Mouse (Mus musculus) adrenal gland, adult (tissue): ENCODE results near the gene Il3.

Experiments used
- DNase-seq, 2 experiments: peaks; one replicate each; pipeline ENCODE4 v3.0.0; 2022 to 2023; ENCODE audit warnings: low spot score in 1 of 2; ENCODE audit not compliant: inconsistent age in 2 of 2

The Il3 gene

DNA sequence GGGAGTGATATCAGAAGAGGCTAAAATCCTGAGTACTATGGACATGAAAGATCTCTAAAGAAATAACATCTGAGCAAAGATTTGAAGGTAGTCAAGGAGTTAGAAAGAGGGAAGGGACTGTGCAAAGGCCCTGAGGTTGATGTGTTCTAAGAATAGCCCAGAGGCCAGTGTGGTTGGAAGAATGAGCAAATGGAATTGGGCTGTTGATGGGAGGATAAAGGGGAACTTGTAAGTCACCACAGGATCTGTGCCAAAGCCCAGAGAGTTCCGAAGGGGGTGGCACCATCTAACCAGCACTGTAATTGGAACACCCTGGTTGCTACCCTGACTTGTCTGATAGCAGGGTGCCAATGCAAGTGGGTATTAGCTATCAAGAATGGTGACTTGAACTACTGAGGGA lies 47.9 kb downstream of the Il3 start:
- DNase-seq: no peak

DNA sequence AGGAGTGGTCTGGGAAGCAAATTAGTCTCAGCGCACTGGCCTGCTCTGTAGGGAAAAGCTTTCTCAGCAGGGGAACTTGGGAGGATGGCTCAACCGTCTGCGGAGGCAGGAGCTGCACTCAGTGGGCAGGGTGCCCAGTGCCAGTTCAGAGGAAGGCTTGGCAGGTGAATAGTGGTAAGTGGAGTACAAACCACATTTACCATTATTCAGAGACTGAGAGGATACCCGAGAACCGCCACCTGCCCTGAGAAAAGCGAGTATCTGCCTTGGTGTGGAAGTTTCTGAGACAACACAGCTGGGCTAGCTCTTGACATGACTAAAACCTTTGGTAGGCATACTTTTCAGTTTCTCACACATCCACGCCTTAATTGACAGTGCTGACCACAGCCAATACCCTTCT lies 49.7 kb downstream of the Il3 start:
- peak in 1 of 2 experiments; percentile 33 for DNase-seq

DNA sequence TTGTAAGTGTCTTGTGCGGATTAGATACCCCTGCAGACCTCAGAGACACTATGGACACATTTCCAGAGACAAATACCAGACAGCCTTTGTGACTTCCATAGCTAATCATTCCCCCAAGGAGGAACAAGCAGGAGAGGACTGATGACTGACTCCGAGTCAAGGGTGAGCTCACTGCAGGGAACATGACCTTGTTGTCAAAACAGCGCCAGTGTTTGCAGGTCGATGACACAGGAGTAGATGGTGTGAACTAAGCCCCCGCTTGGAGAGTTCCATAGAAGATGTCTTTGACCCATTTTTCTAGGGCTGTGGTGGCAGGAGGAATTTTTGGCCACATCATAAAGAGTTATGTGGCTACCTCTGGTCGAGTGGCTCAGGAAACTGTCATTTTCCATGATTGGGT lies 51.0 kb downstream of the Il3 start:
- peak; percentile 61 to 70 for DNase-seq
